Mouse (Mus musculus): Measurements from ENCODE around the gene Siva1. TPM values are rescaled to one million over a fixed set of nuclear protein-coding genes. Genes with fewer than 3 reads are reported as not detected.

The Siva1 gene
- polyA plus RNA-seq, 1 experiment from 2014 or later: 222 TPM

GRCm38 (mm10) chr12:112618981-112619685, 25.3 kb upstream of the Siva1 start:
- peak overlapping the region; percentile 72 for H3K9ac ChIP-seq (ENCODE audit: low read depth, low read length)
- ATAC-seq (replicated peaks; ENCODE audit: low FRiP score) (no peak), DNase-seq (ENCODE audit: low spot score) (no peak)
- peaks cover 48% of the 10 kb centered on the region for H3K4me1 ChIP-seq (replicated peaks; ENCODE audit: control insufficient read depth, insufficient read depth, low read length)
- no peaks in the 10 kb centered on the region for H3K36me3 ChIP-seq (ENCODE audit: control insufficient read depth, insufficient read depth, low read length)
- 16% methylated on average over 13 of the region's 13 CpGs for WGBS
- H3K9me3 ChIP-seq (ENCODE audit: control insufficient read depth, low read length): no peaks in the 10 kb centered on the region
- H3K4me2 ChIP-seq: peak overlapping the region; percentile 99
- peaks cover 15% of the 10 kb centered on the region for H3K27me3 ChIP-seq (replicated peaks; ENCODE audit: control insufficient read depth, insufficient read depth, low read length)
- H3K4me3 ChIP-seq (ENCODE audit: low read depth, low read length): peak overlapping the region; percentile 57
- no peak overlapping the region; the same call in 1 of the 2 replicates for H3K27ac ChIP-seq (ENCODE audit: low read depth, low read length)

GRCm38 (mm10) chr12:112619686-112620353, 24.7 kb upstream of the Siva1 start, which contains the start of gene Adssl1:
Gene Adssl1 (plus strand): TSS chr12:112620045.
- DNase-seq (ENCODE audit: low spot score) (peak; percentile 79), ATAC-seq (replicated peaks; ENCODE audit: low FRiP score) (peak; percentile 59)
- Histone ChIP-seq H3K36me3 (ENCODE audit: control insufficient read depth, insufficient read depth, low read length) (no peaks in the 10 kb centered on the region), H3K9ac (ENCODE audit: low read depth, low read length) (peak within 1 kb of the TSS; percentile 72), H3K4me1 (replicated peaks; ENCODE audit: control insufficient read depth, insufficient read depth, low read length) (peaks cover 48% of the 10 kb centered on the region), H3K4me2 (peak within 1 kb of the TSS; percentile 99), H3K4me3 (ENCODE audit: low read depth, low read length) (peak within 1 kb of the TSS; percentile 57), H3K9me3 (ENCODE audit: control insufficient read depth, low read length) (no peaks in the 10 kb centered on the region), H3K27me3 (replicated peaks; ENCODE audit: control insufficient read depth, insufficient read depth, low read length) (peaks cover 15% of the 10 kb centered on the region), H3K27ac (ENCODE audit: low read depth, low read length) (no peak within 1 kb of the TSS; the same call in 1 of the 2 replicates)
- WGBS: under 1% methylated on average over 54 of the region's 56 CpGs

- peaks cover 15% of the 10 kb centered on the region for H3K27me3 ChIP-seq (replicated peaks; ENCODE audit: control insufficient read depth, insufficient read depth, low read length)
- ATAC-seq (replicated peaks; ENCODE audit: low FRiP score) (no peak), DNase-seq (ENCODE audit: low spot score) (no peak)
- no peak overlapping the region for H3K27ac ChIP-seq (ENCODE audit: low read depth, low read length)
- 15% methylated on average over 15 of the region's 16 CpGs for WGBS
- no peaks in the 10 kb centered on the region for H3K36me3 ChIP-seq (ENCODE audit: control insufficient read depth, insufficient read depth, low read length)
- peak overlapping the region; percentile 72 for H3K9ac ChIP-seq (ENCODE audit: low read depth, low read length)
- H3K4me3 ChIP-seq (ENCODE audit: low read depth, low read length): peak overlapping the region; percentile 57
- H3K4me1 ChIP-seq (replicated peaks; ENCODE audit: control insufficient read depth, insufficient read depth, low read length): peaks cover 48% of the 10 kb centered on the region
- no peaks in the 10 kb centered on the region for H3K9me3 ChIP-seq (ENCODE audit: control insufficient read depth, low read length)
- peak overlapping the region; percentile 99 for H3K4me2 ChIP-seq
These were observed 24.0 kb upstream of the Siva1 start for GRCm38 (mm10) chr12:112620354-112621061.

- peaks cover 15% of the 10 kb centered on the region for H3K27me3 ChIP-seq (replicated peaks; ENCODE audit: control insufficient read depth, insufficient read depth, low read length)
- H3K27ac ChIP-seq (ENCODE audit: low read depth, low read length): no peak overlapping the region
- no peak for ATAC-seq (replicated peaks; ENCODE audit: low FRiP score)
- 51% methylated on average over 3 of the region's 3 CpGs for WGBS
- H3K4me2 ChIP-seq: no peak overlapping the region
- no peak for DNase-seq (ENCODE audit: low spot score)
- H3K4me1 ChIP-seq (replicated peaks; ENCODE audit: control insufficient read depth, insufficient read depth, low read length): peaks cover 53% of the 10 kb centered on the region
- H3K9ac ChIP-seq (ENCODE audit: low read depth, low read length): no peak overlapping the region
- H3K4me3 ChIP-seq (ENCODE audit: low read depth, low read length): no peak overlapping the region
- no peaks in the 10 kb centered on the region for H3K9me3 ChIP-seq (ENCODE audit: control insufficient read depth, low read length)
- no peaks in the 10 kb centered on the region for H3K36me3 ChIP-seq (ENCODE audit: control insufficient read depth, insufficient read depth, low read length)
These were observed 22.6 kb upstream of the Siva1 start for GRCm38 (mm10) chr12:112621900-112622299.

GRCm38 (mm10) chr12:112623742-112624141, 20.7 kb upstream of the Siva1 start:
- DNase-seq (ENCODE audit: low spot score): peak; percentile 72
- peaks cover 15% of the 10 kb centered on the region for H3K27me3 ChIP-seq (replicated peaks; ENCODE audit: control insufficient read depth, insufficient read depth, low read length)
- no peak overlapping the region for H3K4me2 ChIP-seq
- H3K4me3 ChIP-seq (ENCODE audit: low read depth, low read length): no peak overlapping the region
- H3K27ac ChIP-seq (ENCODE audit: low read depth, low read length): no peak overlapping the region
- peaks cover 45% of the 10 kb centered on the region for H3K4me1 ChIP-seq (replicated peaks; ENCODE audit: control insufficient read depth, insufficient read depth, low read length)
- 20% methylated on average over 2 of the region's 2 CpGs for WGBS
- H3K9ac ChIP-seq (ENCODE audit: low read depth, low read length): no peak overlapping the region
- H3K36me3 ChIP-seq (ENCODE audit: control insufficient read depth, insufficient read depth, low read length): no peaks in the 10 kb centered on the region
- no peaks in the 10 kb centered on the region for H3K9me3 ChIP-seq (ENCODE audit: control insufficient read depth, low read length)
- peak; percentile 68 for ATAC-seq (replicated peaks; ENCODE audit: low FRiP score)

GRCm38 (mm10) chr12:112625700-112626099, 18.8 kb upstream of the Siva1 start:
- Histone ChIP-seq H3K4me3 (ENCODE audit: low read depth, low read length) (no peak overlapping the region), H3K27ac (ENCODE audit: low read depth, low read length) (no peak overlapping the region), H3K9ac (ENCODE audit: low read depth, low read length) (no peak overlapping the region), H3K9me3 (ENCODE audit: control insufficient read depth, low read length) (no peaks in the 10 kb centered on the region), H3K27me3 (replicated peaks; ENCODE audit: control insufficient read depth, insufficient read depth, low read length) (peaks cover 8% of the 10 kb centered on the region), H3K4me2 (no peak overlapping the region), H3K36me3 (ENCODE audit: control insufficient read depth, insufficient read depth, low read length) (no peaks in the 10 kb centered on the region), H3K4me1 (replicated peaks; ENCODE audit: control insufficient read depth, insufficient read depth, low read length) (peaks cover 45% of the 10 kb centered on the region)
- DNase-seq (ENCODE audit: low spot score) (no peak), ATAC-seq (replicated peaks; ENCODE audit: low FRiP score) (no peak)
- WGBS: 81% methylated on average over 4 of the region's 4 CpGs

- Histone ChIP-seq H3K9me3 (ENCODE audit: control insufficient read depth, low read length) (no peaks in the 10 kb centered on the region), H3K36me3 (ENCODE audit: control insufficient read depth, insufficient read depth, low read length) (no peaks in the 10 kb centered on the region), H3K4me1 (replicated peaks; ENCODE audit: control insufficient read depth, insufficient read depth, low read length) (peaks cover 46% of the 10 kb centered on the region), H3K4me2 (no peak overlapping the region), H3K27ac (ENCODE audit: low read depth, low read length) (no peak overlapping the region), H3K4me3 (ENCODE audit: low read depth, low read length) (no peak overlapping the region), H3K27me3 (replicated peaks; ENCODE audit: control insufficient read depth, insufficient read depth, low read length) (peaks cover 3% of the 10 kb centered on the region), H3K9ac (ENCODE audit: low read depth, low read length) (no peak overlapping the region)
- ATAC-seq (replicated peaks; ENCODE audit: low FRiP score) (no peak), DNase-seq (ENCODE audit: low spot score) (no peak)
- WGBS: 70% methylated on average over 6 of the region's 6 CpGs
These were observed 18.0 kb upstream of the Siva1 start for GRCm38 (mm10) chr12:112626455-112626854.

- Histone ChIP-seq H3K4me1 (replicated peaks; ENCODE audit: control insufficient read depth, insufficient read depth, low read length) (peaks cover 48% of the 10 kb centered on the region), H3K9ac (ENCODE audit: low read depth, low read length) (no peak overlapping the region), H3K4me3 (ENCODE audit: low read depth, low read length) (no peak overlapping the region), H3K27ac (ENCODE audit: low read depth, low read length) (no peak overlapping the region), H3K36me3 (ENCODE audit: control insufficient read depth, insufficient read depth, low read length) (no peaks in the 10 kb centered on the region), H3K9me3 (ENCODE audit: control insufficient read depth, low read length) (no peaks in the 10 kb centered on the region), H3K4me2 (no peak overlapping the region), H3K27me3 (replicated peaks; ENCODE audit: control insufficient read depth, insufficient read depth, low read length) (no peaks in the 10 kb centered on the region)
- 62% methylated on average over 7 of the region's 7 CpGs for WGBS
- ATAC-seq (replicated peaks; ENCODE audit: low FRiP score): no peak
- no peak for DNase-seq (ENCODE audit: low spot score)
These were observed 17.2 kb upstream of the Siva1 start for GRCm38 (mm10) chr12:112627097-112627881.
